Mouse (Mus musculus) E14TG2a.4 (cell line): ENCODE results near the gene Fsip1.

Experiments
- CTCF ChIP-seq: conservative IDR thresholded peaks from 2 replicates; pipeline ENCODE4 v1.5.1; 2014; ENCODE audit warnings: low read length
- NANOG ChIP-seq: IDR thresholded peaks from 2 replicates; pipeline ENCODE4 v1.6.1; 2014; ENCODE audit warnings: borderline replicate concordance, low read length, mixed read lengths
- POU5F1 ChIP-seq: IDR thresholded peaks from 2 replicates; pipeline ENCODE4 v1.6.1; 2014; ENCODE audit warnings: low read length, borderline replicate concordance

- no peak for TF ChIP-seq CTCF
- TF ChIP-seq POU5F1 = no peak
- TF ChIP-seq NANOG = no peak
Observed at GRCm38 (mm10) chr2:118118045-118118444, 138.7 kb downstream of the Fsip1 start.
